Mouse (Mus musculus): Measurements from ENCODE around the gene Prl3d3. TPM values are rescaled to one million over a fixed set of nuclear protein-coding genes. Genes with fewer than 3 reads are reported as not detected.
"Not testable (repeated sequence)": the region's sequence is repeated elsewhere in the genome, so short reads cannot be mapped to it uniquely, and the experiment has no call there.

Prl3d3 gene
- total RNA-seq (2021) = not detected

GRCm38 (mm10) chr13:27156490-27156889 lies at the start of gene Prl3d3:
Prl3d3 (plus strand) TSS chr13:27156790.
- DNase-seq (ENCODE audit: low spot score); intact Hi-C loops (cut with DNase I): not testable (repeated sequence)

GRCm38 (mm10) chr13:27121398-27121797 lies 35.2 kb upstream of the Prl3d3 start, which contains the start of gene Prl3d2:
Prl3d2 (plus strand) TSS chr13:27121698.
- intact Hi-C loops (cut with DNase I); DNase-seq (ENCODE audit: low spot score): not testable (repeated sequence)

GRCm38 (mm10) chr13:27148264-27148663 lies 8.3 kb upstream of the Prl3d3 start:
- intact Hi-C loops (cut with DNase I) = no loop called here
- DNase-seq (ENCODE audit: low spot score) = no peak

- intact Hi-C loops (cut with DNase I) = no loop called here
- DNase-seq (ENCODE audit: low spot score) = no peak
Observed at GRCm38 (mm10) chr13:27196359-27196758, 39.8 kb downstream of the Prl3d3 start, which contains the start of gene Prl3c1. Prl3c1 (plus strand) TSS chr13:27196659.

Other genes with a start within 250 kb of the Prl3d3 start
- gene Prl, start 99.2 kb upstream of the Prl3d3 start, total RNA-seq (2021) = not detected
- gene Prl3d1, start 62.6 kb upstream of the Prl3d3 start, total RNA-seq (2021) = not detected
- not detected for gene Prl3d2, start 35.1 kb upstream of the Prl3d3 start, total RNA-seq (2021)
- gene Prl3c1, start 39.9 kb downstream of the Prl3d3 start, total RNA-seq (2021) = not detected
- gene Prl3b1, start 85.1 kb downstream of the Prl3d3 start, total RNA-seq (2021) = not detected
- gene Prl3a1, start 102.6 kb downstream of the Prl3d3 start, total RNA-seq (2021) = not detected
- not detected for gene Prl6a1, start 155.8 kb downstream of the Prl3d3 start, total RNA-seq (2021)
- gene Prl8a2, start 188.9 kb downstream of the Prl3d3 start, total RNA-seq (2021) = not detected
- not detected for gene Prl2b1, start 234.1 kb downstream of the Prl3d3 start, total RNA-seq (2021)

All from heart, postnatal 25 days (tissue).